Mouse (Mus musculus): ENCODE results near the gene Nutf2-ps1. TPM values are rescaled to one million over a fixed set of nuclear protein-coding genes. Genes with fewer than 3 reads are reported as not detected.

Gene Nutf2-ps1
- polyA plus RNA-seq, 1 experiment from 2014 or later: 221 TPM

- 90% methylated on average over 3 of the region's 3 CpGs for WGBS
- Histone ChIP-seq H3K4me2 (ENCODE audit: low read length) (no peak overlapping the region), H3K9ac (replicated peaks; ENCODE audit: low read length) (no peak overlapping the region), H3K36me3 (ENCODE audit: control insufficient read depth, insufficient read depth, low read length) (no peaks in the 10 kb centered on the region), H3K27me3 (ENCODE audit: control insufficient read depth, insufficient read depth, low read length) (no peaks in the 10 kb centered on the region), H3K4me3 (replicated peaks; ENCODE audit: low read depth, low read length) (no peak overlapping the region), H3K4me1 (ENCODE audit: control insufficient read depth, insufficient read depth, low read length) (no peaks in the 10 kb centered on the region), H3K27ac (replicated peaks; ENCODE audit: low read depth, low read length) (no peak overlapping the region), H3K9me3 (ENCODE audit: control insufficient read depth, low read length) (no peaks in the 10 kb centered on the region)
- ATAC-seq (ENCODE audit: low FRiP score, low TSS enrichment) (no peak), DNase-seq (no peak)
These were observed 15.7 kb downstream of the Nutf2-ps1 start for GRCm38 (mm10) chr19:53573151-53573550.

GRCm38 (mm10) chr19:53572607-53573006, 16.3 kb downstream of the Nutf2-ps1 start:
- WGBS: 84% methylated on average over 12 of the region's 12 CpGs
- Histone ChIP-seq H3K9ac (replicated peaks; ENCODE audit: low read length) (no peak overlapping the region), H3K27ac (replicated peaks; ENCODE audit: low read depth, low read length) (no peak overlapping the region), H3K4me2 (ENCODE audit: low read length) (no peak overlapping the region), H3K9me3 (ENCODE audit: control insufficient read depth, low read length) (no peaks in the 10 kb centered on the region), H3K4me3 (replicated peaks; ENCODE audit: low read depth, low read length) (no peak overlapping the region), H3K4me1 (ENCODE audit: control insufficient read depth, insufficient read depth, low read length) (no peaks in the 10 kb centered on the region), H3K27me3 (ENCODE audit: control insufficient read depth, insufficient read depth, low read length) (no peaks in the 10 kb centered on the region), H3K36me3 (ENCODE audit: control insufficient read depth, insufficient read depth, low read length) (no peaks in the 10 kb centered on the region)
- ATAC-seq (ENCODE audit: low FRiP score, low TSS enrichment) (no peak), DNase-seq (no peak)

GRCm38 (mm10) chr19:53571501-53572428, 17.1 kb downstream of the Nutf2-ps1 start:
- DNase-seq (no peak), ATAC-seq (ENCODE audit: low FRiP score, low TSS enrichment) (no peak)
- Histone ChIP-seq H3K27ac (replicated peaks; ENCODE audit: low read depth, low read length) (no peak overlapping the region), H3K9ac (replicated peaks; ENCODE audit: low read length) (no peak overlapping the region), H3K27me3 (ENCODE audit: control insufficient read depth, insufficient read depth, low read length) (no peaks in the 10 kb centered on the region), H3K4me3 (replicated peaks; ENCODE audit: low read depth, low read length) (no peak overlapping the region), H3K9me3 (ENCODE audit: control insufficient read depth, low read length) (no peaks in the 10 kb centered on the region), H3K36me3 (ENCODE audit: control insufficient read depth, insufficient read depth, low read length) (no peaks in the 10 kb centered on the region), H3K4me1 (ENCODE audit: control insufficient read depth, insufficient read depth, low read length) (no peaks in the 10 kb centered on the region), H3K4me2 (ENCODE audit: low read length) (no peak overlapping the region)
- 86% methylated on average over 18 of the region's 18 CpGs for WGBS

DNA sequence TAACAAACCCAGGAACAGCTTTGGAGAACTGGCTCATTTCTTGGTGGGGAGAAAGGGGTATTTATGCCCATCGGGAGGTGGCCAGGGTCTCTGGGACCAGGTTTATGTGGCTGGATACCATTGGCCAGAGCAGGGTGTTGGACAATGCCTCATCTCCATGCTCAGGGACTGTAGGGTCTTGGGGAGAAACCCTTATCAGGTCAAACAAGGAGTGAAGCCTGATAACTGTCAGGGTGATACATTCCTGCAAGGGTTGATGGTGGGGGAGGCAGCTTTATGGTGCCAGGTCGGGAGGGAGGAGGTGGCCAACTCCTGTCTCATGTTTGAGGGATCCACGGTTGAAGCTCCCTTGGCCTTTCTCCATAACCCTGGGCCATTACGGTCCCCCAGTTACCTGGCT, 17.8 kb downstream of the Nutf2-ps1 start:
- no peak overlapping the region for H3K27ac ChIP-seq (replicated peaks; ENCODE audit: low read depth, low read length)
- no peaks in the 10 kb centered on the region for H3K9me3 ChIP-seq (ENCODE audit: control insufficient read depth, low read length)
- DNase-seq: no peak
- H3K4me3 ChIP-seq (replicated peaks; ENCODE audit: low read depth, low read length): no peak overlapping the region
- H3K4me1 ChIP-seq (ENCODE audit: control insufficient read depth, insufficient read depth, low read length): no peaks in the 10 kb centered on the region
- no peak overlapping the region for H3K9ac ChIP-seq (replicated peaks; ENCODE audit: low read length)
- no peak overlapping the region for H3K4me2 ChIP-seq (ENCODE audit: low read length)
- WGBS: 91% methylated on average over 4 of the region's 4 CpGs
- no peak for ATAC-seq (ENCODE audit: low FRiP score, low TSS enrichment)
- no peaks in the 10 kb centered on the region for H3K36me3 ChIP-seq (ENCODE audit: control insufficient read depth, insufficient read depth, low read length)
- H3K27me3 ChIP-seq (ENCODE audit: control insufficient read depth, insufficient read depth, low read length): no peaks in the 10 kb centered on the region

DNA sequence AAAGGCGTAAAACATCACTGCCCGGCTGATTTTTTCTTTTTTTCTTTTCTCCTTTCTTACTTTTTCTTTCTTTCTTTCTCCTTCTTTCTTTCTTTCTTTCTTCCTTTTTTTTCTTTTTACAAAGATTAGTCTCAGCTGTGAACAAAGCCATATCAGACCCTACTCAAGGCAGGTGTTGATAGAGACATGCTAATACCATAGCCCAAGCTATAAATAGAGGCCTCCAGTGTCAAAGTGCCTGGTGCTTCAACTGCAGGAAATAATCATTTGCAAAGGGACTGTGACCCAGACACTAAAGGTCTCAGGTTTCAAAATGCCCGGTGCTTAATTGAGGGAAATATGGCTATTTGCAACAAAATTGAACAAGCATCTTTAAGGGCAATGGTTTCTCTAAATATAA, 20.3 kb downstream of the Nutf2-ps1 start:
- H3K9ac ChIP-seq (replicated peaks; ENCODE audit: low read length): no peak overlapping the region
- H3K9me3 ChIP-seq (ENCODE audit: control insufficient read depth, low read length): no peaks in the 10 kb centered on the region
- DNase-seq: no peak
- H3K4me1 ChIP-seq (ENCODE audit: control insufficient read depth, insufficient read depth, low read length): no peaks in the 10 kb centered on the region
- H3K27ac ChIP-seq (replicated peaks; ENCODE audit: low read depth, low read length): no peak overlapping the region
- H3K4me3 ChIP-seq (replicated peaks; ENCODE audit: low read depth, low read length): no peak overlapping the region
- 88% methylated on average over 3 of the region's 3 CpGs for WGBS
- H3K4me2 ChIP-seq (ENCODE audit: low read length): no peak overlapping the region
- no peaks in the 10 kb centered on the region for H3K27me3 ChIP-seq (ENCODE audit: control insufficient read depth, insufficient read depth, low read length)
- no peaks in the 10 kb centered on the region for H3K36me3 ChIP-seq (ENCODE audit: control insufficient read depth, insufficient read depth, low read length)
- no peak for ATAC-seq (ENCODE audit: low FRiP score, low TSS enrichment)

DNA sequence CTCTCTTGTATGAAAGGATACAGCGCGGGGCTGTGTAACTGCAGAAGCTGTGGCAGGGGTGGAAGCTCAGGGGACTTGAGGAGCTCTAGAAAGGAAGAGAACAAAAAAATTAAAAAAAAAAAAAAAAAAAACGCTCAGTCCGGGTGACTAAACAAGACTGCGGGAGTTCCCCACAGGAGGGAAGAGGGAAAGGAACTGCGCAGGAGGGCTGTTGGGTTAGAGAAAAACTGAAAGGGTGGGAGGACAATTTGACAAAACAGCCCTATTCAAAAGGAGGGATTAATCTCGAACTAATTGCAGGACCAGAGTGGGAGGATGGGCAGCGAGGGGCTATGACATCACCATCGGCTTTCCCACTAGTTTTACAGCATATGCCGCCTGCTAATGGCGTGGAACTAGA, 21.0 kb downstream of the Nutf2-ps1 start:
- H3K4me3 ChIP-seq (replicated peaks; ENCODE audit: low read depth, low read length): no peak overlapping the region
- peak; percentile 40 for DNase-seq
- peak overlapping the region; percentile 22 for H3K4me2 ChIP-seq (ENCODE audit: low read length)
- H3K27me3 ChIP-seq (ENCODE audit: control insufficient read depth, insufficient read depth, low read length): no peaks in the 10 kb centered on the region
- H3K27ac ChIP-seq (replicated peaks; ENCODE audit: low read depth, low read length): no peak overlapping the region
- no peaks in the 10 kb centered on the region for H3K36me3 ChIP-seq (ENCODE audit: control insufficient read depth, insufficient read depth, low read length)
- 0 out of 2 replicates have a peak overlapping the region, but pooled peaks have one; percentile 4 for H3K9ac ChIP-seq (replicated peaks; ENCODE audit: low read length)
- 10% methylated on average over 11 of the region's 11 CpGs for WGBS
- no peak for ATAC-seq (ENCODE audit: low FRiP score, low TSS enrichment)
- H3K9me3 ChIP-seq (ENCODE audit: control insufficient read depth, low read length): no peaks in the 10 kb centered on the region
- H3K4me1 ChIP-seq (ENCODE audit: control insufficient read depth, insufficient read depth, low read length): no peaks in the 10 kb centered on the region

DNA sequence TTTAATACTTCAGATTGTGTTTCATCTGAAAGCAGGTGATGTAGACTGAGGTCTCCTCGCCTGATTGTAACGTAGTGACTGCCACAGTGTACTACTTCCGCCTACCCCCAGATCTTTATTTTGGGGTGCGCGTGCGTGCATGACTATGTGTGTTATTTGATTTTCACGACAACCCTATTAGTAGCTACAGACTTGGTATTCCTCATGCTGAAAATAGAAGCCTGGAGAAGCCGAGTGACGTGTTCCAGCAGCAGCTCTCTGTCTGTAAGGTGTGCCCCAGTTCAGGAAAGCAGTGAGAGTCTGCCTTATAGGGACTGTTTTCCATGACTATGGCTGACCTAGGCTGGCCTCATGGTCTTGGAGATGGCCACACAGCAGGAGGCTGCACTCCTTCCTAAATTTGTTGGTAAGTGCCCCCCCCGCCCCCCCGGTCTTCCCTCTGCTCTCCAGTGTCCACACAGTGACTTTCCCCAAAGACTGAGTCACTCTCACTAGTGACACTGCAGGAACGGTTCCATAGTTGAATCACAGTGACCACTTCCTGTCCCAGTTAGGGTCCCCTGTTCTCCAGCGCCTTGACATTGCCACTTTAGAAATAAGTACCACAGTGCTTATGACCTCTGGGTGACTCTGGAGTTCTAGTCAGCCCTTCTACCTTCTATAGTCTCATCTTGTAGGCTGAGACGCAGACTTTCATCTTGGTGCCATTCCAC, 23.1 kb downstream of the Nutf2-ps1 start:
- DNase-seq (no peak), ATAC-seq (ENCODE audit: low FRiP score, low TSS enrichment) (no peak)
- Histone ChIP-seq H3K4me2 (ENCODE audit: low read length) (no peak overlapping the region), H3K9me3 (ENCODE audit: control insufficient read depth, low read length) (no peaks in the 10 kb centered on the region), H3K27ac (replicated peaks; ENCODE audit: low read depth, low read length) (no peak overlapping the region), H3K27me3 (ENCODE audit: control insufficient read depth, insufficient read depth, low read length) (no peaks in the 10 kb centered on the region), H3K4me3 (replicated peaks; ENCODE audit: low read depth, low read length) (no peak overlapping the region), H3K9ac (replicated peaks; ENCODE audit: low read length) (no peak overlapping the region), H3K4me1 (ENCODE audit: control insufficient read depth, insufficient read depth, low read length) (no peaks in the 10 kb centered on the region), H3K36me3 (ENCODE audit: control insufficient read depth, insufficient read depth, low read length) (no peaks in the 10 kb centered on the region)
- WGBS: 95% methylated on average over 14 of the region's 14 CpGs

GRCm38 (mm10) chr19:53564174-53564573, 24.7 kb downstream of the Nutf2-ps1 start:
- no peak for ATAC-seq (ENCODE audit: low FRiP score, low TSS enrichment)
- no peak overlapping the region for H3K9ac ChIP-seq (replicated peaks; ENCODE audit: low read length)
- no peak overlapping the region for H3K4me3 ChIP-seq (replicated peaks; ENCODE audit: low read depth, low read length)
- no peaks in the 10 kb centered on the region for H3K4me1 ChIP-seq (ENCODE audit: control insufficient read depth, insufficient read depth, low read length)
- H3K36me3 ChIP-seq (ENCODE audit: control insufficient read depth, insufficient read depth, low read length): no peaks in the 10 kb centered on the region
- H3K27ac ChIP-seq (replicated peaks; ENCODE audit: low read depth, low read length): no peak overlapping the region
- H3K4me2 ChIP-seq (ENCODE audit: low read length): no peak overlapping the region
- no peaks in the 10 kb centered on the region for H3K9me3 ChIP-seq (ENCODE audit: control insufficient read depth, low read length)
- no peak for DNase-seq
- 52% methylated on average over 4 of the region's 4 CpGs for WGBS
- H3K27me3 ChIP-seq (ENCODE audit: control insufficient read depth, insufficient read depth, low read length): no peaks in the 10 kb centered on the region

Data from midbrain, embryonic 14.5 days (tissue).